In the genomic region with DNA sequence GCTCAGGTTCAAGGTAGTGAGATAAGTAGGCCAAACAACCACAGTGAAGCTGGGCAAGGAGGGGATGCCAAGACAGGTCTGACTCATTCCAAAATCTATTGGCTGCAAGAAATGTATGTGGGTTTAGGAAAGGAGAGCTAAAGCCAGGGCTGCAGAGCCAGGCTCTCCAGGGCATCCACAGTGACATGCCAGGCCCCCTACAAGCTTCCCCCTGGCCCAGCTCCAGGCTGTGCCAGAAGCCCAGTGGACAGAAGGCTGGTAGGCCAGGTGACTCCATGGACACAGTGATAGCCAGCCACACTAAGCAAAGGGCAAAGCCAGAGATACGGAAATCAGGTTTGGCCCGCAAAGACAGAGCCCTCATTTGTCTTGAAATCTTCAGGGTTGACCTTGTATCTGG, we compare ENCODE assay signal across 31 mouse cellular contexts. TPM values are rescaled to one million over a fixed set of nuclear protein-coding genes. Genes with fewer than 3 reads are reported as not detected.
A peak's percentile ranks its signal among the peaks of the same experiment; 100 is the strongest.
DNase-seq lines count a peak whose midpoint lies in the region; ATAC-seq lines count a peak whose summit lies in the region.
"Had no signal": no experiment of that assay in that cellular context is flagged by ENCODE, and none has a peak within 500 bp of the region (broad histone marks: within the 10 kb centered on the region; RNA-seq: fewer than 3 reads in every experiment).

No protein-coding gene starts in this region.

- no peaks in the 10 kb centered on the region for H3K4me1 ChIP-seq in forebrain, embryonic 12.5 days
- H3K4me1 ChIP-seq: forebrain, embryonic 13.5 days; hindbrain, embryonic 13.5 days; liver, embryonic 15.5 days; neural tube, embryonic 13.5 days had no signal

- ATAC-seq in forebrain, embryonic 12.5 days (ENCODE audit: low FRiP score): no peak
- ATAC-seq: forebrain, embryonic 13.5 days; intestine, embryonic 16.5 days; midbrain, embryonic 16.5 days had no signal

- no peaks in the 10 kb centered on the region for H3K9me3 ChIP-seq in forebrain, embryonic 12.5 days
- H3K9me3 ChIP-seq: embryonic facial prominence, embryonic 10.5 days; embryonic facial prominence, embryonic 15.5 days; forebrain, embryonic 13.5 days; heart, embryonic 10.5 days; hindbrain, embryonic 13.5 days; limb, embryonic 12.5 days; liver, embryonic 15.5 days; lung, embryonic 15.5 days; neural tube, embryonic 13.5 days had no signal

- no peak overlapping the region for H3K4me3 ChIP-seq in forebrain, embryonic 12.5 days (replicated peaks)
- H3K4me3 ChIP-seq: embryonic facial prominence, embryonic 10.5 days; embryonic facial prominence, embryonic 15.5 days; forebrain, embryonic 13.5 days; heart, embryonic 10.5 days; hindbrain, embryonic 13.5 days; limb, embryonic 12.5 days; liver, embryonic 15.5 days; lung, embryonic 15.5 days; myocyte; neural tube, embryonic 13.5 days had no signal

- H3K27ac ChIP-seq in forebrain, embryonic 12.5 days: no peak overlapping the region
- H3K27ac ChIP-seq: embryonic facial prominence, embryonic 10.5 days; embryonic facial prominence, embryonic 15.5 days; forebrain, embryonic 13.5 days; heart, embryonic 10.5 days; hindbrain, embryonic 13.5 days; kidney, postnatal 0 days; limb, embryonic 12.5 days; liver, embryonic 15.5 days; lung, embryonic 15.5 days; neural tube, embryonic 13.5 days had no signal

- WGBS in forebrain, embryonic 12.5 days: 87% methylated on average over 2 of the region's 2 CpGs

- H3K9ac ChIP-seq in forebrain, embryonic 12.5 days: no peak overlapping the region
- H3K9ac ChIP-seq: embryonic facial prominence, embryonic 15.5 days; forebrain, embryonic 13.5 days; hindbrain, embryonic 13.5 days; limb, embryonic 12.5 days; liver, embryonic 15.5 days; lung, embryonic 15.5 days; neural tube, embryonic 13.5 days had no signal

- peak; percentile 15 for DNase-seq in adrenal gland, postnatal 25 days
- no peak for DNase-seq in adrenal gland, postnatal 4 days (ENCODE audit: low spot score in 2 of 2)
- DNase-seq in cerebellum, adult 11 months: peak; percentile 94
- DNase-seq in cerebellum, adult 9-10 months: peak; percentile 98
- peak; percentile 95 to 96 for DNase-seq in cerebellum, postnatal 36 days
- DNase-seq in embryo, embryonic 10 days (ENCODE audit: low spot score): no peak
- DNase-seq: gastrocnemius, postnatal 25 days; heart, adult 11 months; heart, postnatal 4 days; kidney, adult 8-10 months; kidney, postnatal 4 days; layer of hippocampus, postnatal 36 days; lung, postnatal 36 days; thymus, postnatal 4 days had no signal

- no peaks in the 10 kb centered on the region for H3K36me3 ChIP-seq in forebrain, embryonic 12.5 days (replicated peaks)
- H3K36me3 ChIP-seq: embryonic facial prominence, embryonic 10.5 days; embryonic facial prominence, embryonic 15.5 days; heart, embryonic 10.5 days; hindbrain, embryonic 13.5 days; limb, embryonic 12.5 days; liver, embryonic 15.5 days; lung, embryonic 15.5 days; neural tube, embryonic 13.5 days had no signal

- no peak overlapping the region for H3K4me2 ChIP-seq in forebrain, embryonic 12.5 days
- H3K4me2 ChIP-seq: embryonic facial prominence, embryonic 15.5 days; forebrain, embryonic 13.5 days; hindbrain, embryonic 13.5 days; limb, embryonic 12.5 days; liver, embryonic 15.5 days; lung, embryonic 15.5 days; midbrain, embryonic 11.5 days; neural tube, embryonic 13.5 days had no signal

- no peaks in the 10 kb centered on the region for H3K27me3 ChIP-seq in forebrain, embryonic 12.5 days
- H3K27me3 ChIP-seq: embryonic facial prominence, embryonic 15.5 days; forebrain, embryonic 13.5 days; hindbrain, embryonic 13.5 days; limb, embryonic 12.5 days; liver, embryonic 15.5 days; lung, embryonic 15.5 days; neural tube, embryonic 13.5 days had no signal

RNA-seq across cellular contexts. Expression of gene Fat2, which starts 20.5 kb away (rescaled TPM):
- total RNA-seq in adrenal gland, postnatal 25 days (2021): 0.19 TPM in 1 of 2 replicates, not detected in the other
- total RNA-seq in adrenal gland, postnatal 4 days (2021): under 1 TPM; 0.11 to 0.22 TPM
- polyA plus RNA-seq in forebrain, embryonic 12.5 days (2016; fragmentation: Nextera tagmentation; extraction: Ambion mirVana): 0.01 TPM in 2 replicates
- total RNA-seq: liver, adult 2 months; megakaryocyte, adult 5-6 weeks had no signal
- polyA plus RNA-seq: forebrain, embryonic 13.5 days; liver, adult 2 months; liver, embryonic 15.5 days had no signal

Comparison
In these comparisons a context has a peak if more than half of its experiments do, and no peak if none do; other contexts are left out.
1. DNase-seq: peak in adrenal gland, postnatal 25 days (single experiment), cerebellum, adult 11 months (single experiment), cerebellum, adult 9-10 months (single experiment) and cerebellum, postnatal 36 days (2 of 2); none in adrenal gland, postnatal 4 days (0 of 2) and embryo, embryonic 10 days (single experiment).